Mouse (Mus musculus): ENCODE measurements around the gene Gm28308. TPM values are rescaled to one million over a fixed set of nuclear protein-coding genes. Genes with fewer than 3 reads are reported as not detected.

Gm28308 gene
- polyA plus RNA-seq, 1 experiment from 2014 or later, result not detected

GRCm38 (mm10) chr6:52221337-52221992 lies 8.3 kb upstream of the Gm28308 start, which contains the start of gene Hoxa7:
Gene Hoxa7 (minus strand): TSS chr6:52221854.
- ATAC-seq (ENCODE audit: low read depth), result 0 out of 2 replicates have a peak, but pooled peaks have one; percentile 10
- no peak within 1 kb of the TSS for H3K27ac ChIP-seq

GRCm38 (mm10) chr6:52220865-52221310 lies 7.7 kb upstream of the Gm28308 start:
- no peak for DNase-seq
- 7% methylated on average over 12 of the region's 12 CpGs for WGBS (ENCODE audit: insufficient replicate concordance)
- no peak for ATAC-seq (ENCODE audit: low read depth)

More at GRCm38 (mm10) chr6:52221337-52221992, 8.3 kb upstream of the Gm28308 start, which contains the start of gene Hoxa7:
- WGBS (ENCODE audit: insufficient replicate concordance), result 2% methylated on average over 46 of the region's 46 CpGs
- Histone ChIP-seq H3K4me1 (replicated peaks) (peaks cover 15% of the 10 kb centered on the region), H3K9ac (peak within 1 kb of the TSS; percentile 33; the same call in 1 of the 2 replicates), H3K9me3 (replicated peaks) (no peaks in the 10 kb centered on the region), H3K4me2 (peak within 1 kb of the TSS; percentile 70), H3K4me3 (replicated peaks) (peak within 1 kb of the TSS; percentile 52), H3K27me3 (peaks cover 100% of the 10 kb centered on the region), H3K36me3 (no peaks in the 10 kb centered on the region)
- DNase-seq, result peak; percentile 34

GRCm38 (mm10) chr6:52220003-52220864 lies 7.1 kb upstream of the Gm28308 start:
- Histone ChIP-seq H3K9me3 (replicated peaks) (no peaks in the 10 kb centered on the region), H3K4me2 (no peak overlapping the region), H3K4me3 (replicated peaks) (no peak overlapping the region), H3K27me3 (peaks cover 100% of the 10 kb centered on the region), H3K4me1 (replicated peaks) (peaks cover 15% of the 10 kb centered on the region), H3K27ac (no peak overlapping the region), H3K9ac (no peak overlapping the region), H3K36me3 (no peaks in the 10 kb centered on the region)
- no peak for ATAC-seq (ENCODE audit: low read depth)
- no peak for DNase-seq
- 24% methylated on average over 32 of the region's 32 CpGs for WGBS (ENCODE audit: insufficient replicate concordance)

More at GRCm38 (mm10) chr6:52220865-52221310, 7.7 kb upstream of the Gm28308 start:
- peak overlapping the region; percentile 52; the same call in 1 of the 2 replicates for H3K4me3 ChIP-seq (replicated peaks)
- H3K9me3 ChIP-seq (replicated peaks), result no peaks in the 10 kb centered on the region
- no peak overlapping the region for H3K27ac ChIP-seq
- H3K4me2 ChIP-seq, result peak overlapping the region; percentile 70
- H3K36me3 ChIP-seq, result no peaks in the 10 kb centered on the region
- H3K27me3 ChIP-seq, result peaks cover 100% of the 10 kb centered on the region
- H3K9ac ChIP-seq, result no peak overlapping the region
- peaks cover 15% of the 10 kb centered on the region for H3K4me1 ChIP-seq (replicated peaks)

GRCm38 (mm10) chr6:52219234-52219942 lies 6.2 kb upstream of the Gm28308 start:
- H3K9ac ChIP-seq, result no peak overlapping the region
- H3K4me3 ChIP-seq (replicated peaks), result no peak overlapping the region
- ATAC-seq (ENCODE audit: low read depth) (no peak), DNase-seq (no peak)
- no peak overlapping the region for H3K27ac ChIP-seq
- peaks cover 100% of the 10 kb centered on the region for H3K27me3 ChIP-seq
- H3K4me2 ChIP-seq, result no peak overlapping the region
- no peaks in the 10 kb centered on the region for H3K9me3 ChIP-seq (replicated peaks)
- WGBS (ENCODE audit: insufficient replicate concordance), result 37% methylated on average over 9 of the region's 9 CpGs
- H3K36me3 ChIP-seq, result no peaks in the 10 kb centered on the region
- peaks cover 15% of the 10 kb centered on the region for H3K4me1 ChIP-seq (replicated peaks)

DNA sequence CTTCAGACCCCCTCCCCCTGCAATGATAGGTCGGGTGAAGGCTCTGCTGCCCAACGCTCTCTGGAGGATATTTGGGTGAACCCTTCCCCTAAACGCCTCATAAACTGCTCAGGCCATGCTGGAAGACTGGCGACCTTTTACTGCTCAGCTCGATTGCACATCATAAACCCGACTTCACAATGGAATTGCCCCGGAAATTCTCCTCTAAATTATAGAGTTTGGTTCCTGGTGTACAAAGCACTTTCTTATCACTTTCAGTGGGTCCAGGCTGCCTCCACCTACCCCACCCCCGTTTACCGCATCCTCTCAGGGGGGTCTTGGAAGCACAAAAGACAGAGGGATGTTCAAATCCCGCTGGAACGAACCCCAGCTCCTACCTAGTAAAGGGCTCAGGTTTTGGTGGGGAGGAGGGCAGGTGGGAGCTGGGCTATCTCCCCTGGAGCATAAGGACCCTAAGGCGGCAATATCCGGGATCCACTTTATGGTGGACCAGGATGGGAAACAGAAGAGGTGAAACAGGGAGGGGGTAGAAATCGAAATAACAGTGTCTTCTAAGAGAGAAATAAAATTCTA lies 5.6 kb upstream of the Gm28308 start:
- Histone ChIP-seq H3K27ac (no peak overlapping the region), H3K9ac (no peak overlapping the region), H3K27me3 (peaks cover 100% of the 10 kb centered on the region), H3K9me3 (replicated peaks) (no peaks in the 10 kb centered on the region), H3K4me1 (replicated peaks) (peaks cover 15% of the 10 kb centered on the region), H3K4me2 (no peak overlapping the region), H3K4me3 (replicated peaks) (no peak overlapping the region), H3K36me3 (no peaks in the 10 kb centered on the region)
- ATAC-seq (ENCODE audit: low read depth) (no peak), DNase-seq (no peak)
- 19% methylated on average over 14 of the region's 14 CpGs for WGBS (ENCODE audit: insufficient replicate concordance)

GRCm38 (mm10) chr6:52217895-52218642 lies 4.9 kb upstream of the Gm28308 start:
- H3K27ac ChIP-seq, result no peak overlapping the region
- H3K4me2 ChIP-seq, result peak overlapping the region; percentile 46
- ATAC-seq (ENCODE audit: low read depth) (no peak), DNase-seq (no peak)
- WGBS (ENCODE audit: insufficient replicate concordance), result 11% methylated on average over 23 of the region's 23 CpGs
- H3K36me3 ChIP-seq, result no peaks in the 10 kb centered on the region
- H3K4me1 ChIP-seq (replicated peaks), result peaks cover 15% of the 10 kb centered on the region
- no peaks in the 10 kb centered on the region for H3K9me3 ChIP-seq (replicated peaks)
- H3K27me3 ChIP-seq, result peaks cover 100% of the 10 kb centered on the region
- no peak overlapping the region for H3K9ac ChIP-seq
- peak overlapping the region; percentile 37; the same call in 1 of the 2 replicates for H3K4me3 ChIP-seq (replicated peaks)

DNA sequence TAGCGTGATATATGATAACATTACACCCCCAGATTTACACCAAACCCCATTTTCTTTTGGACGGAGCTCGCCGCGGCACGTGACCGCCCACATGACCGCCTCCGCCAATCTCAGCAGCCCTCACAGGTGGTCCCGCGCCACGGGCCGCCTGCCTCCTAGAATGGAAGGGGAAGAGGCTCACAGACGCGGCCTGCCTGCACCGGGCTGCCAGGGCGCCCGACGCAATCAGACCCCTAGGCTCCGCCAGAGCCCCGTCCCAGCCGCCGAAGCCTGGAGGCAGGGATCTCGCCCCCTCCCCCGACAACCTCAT lies 4.3 kb upstream of the Gm28308 start:
- H3K9ac ChIP-seq, result no peak overlapping the region
- H3K9me3 ChIP-seq (replicated peaks), result no peaks in the 10 kb centered on the region
- H3K27ac ChIP-seq, result no peak overlapping the region
- peak overlapping the region; percentile 46 for H3K4me2 ChIP-seq
- H3K4me1 ChIP-seq (replicated peaks), result peaks cover 15% of the 10 kb centered on the region
- ATAC-seq (ENCODE audit: low read depth) (no peak), DNase-seq (no peak)
- H3K27me3 ChIP-seq, result peaks cover 100% of the 10 kb centered on the region
- H3K4me3 ChIP-seq (replicated peaks), result peak overlapping the region; percentile 37
- 2% methylated on average over 25 of the region's 25 CpGs for WGBS (ENCODE audit: insufficient replicate concordance)
- no peaks in the 10 kb centered on the region for H3K36me3 ChIP-seq

DNA sequence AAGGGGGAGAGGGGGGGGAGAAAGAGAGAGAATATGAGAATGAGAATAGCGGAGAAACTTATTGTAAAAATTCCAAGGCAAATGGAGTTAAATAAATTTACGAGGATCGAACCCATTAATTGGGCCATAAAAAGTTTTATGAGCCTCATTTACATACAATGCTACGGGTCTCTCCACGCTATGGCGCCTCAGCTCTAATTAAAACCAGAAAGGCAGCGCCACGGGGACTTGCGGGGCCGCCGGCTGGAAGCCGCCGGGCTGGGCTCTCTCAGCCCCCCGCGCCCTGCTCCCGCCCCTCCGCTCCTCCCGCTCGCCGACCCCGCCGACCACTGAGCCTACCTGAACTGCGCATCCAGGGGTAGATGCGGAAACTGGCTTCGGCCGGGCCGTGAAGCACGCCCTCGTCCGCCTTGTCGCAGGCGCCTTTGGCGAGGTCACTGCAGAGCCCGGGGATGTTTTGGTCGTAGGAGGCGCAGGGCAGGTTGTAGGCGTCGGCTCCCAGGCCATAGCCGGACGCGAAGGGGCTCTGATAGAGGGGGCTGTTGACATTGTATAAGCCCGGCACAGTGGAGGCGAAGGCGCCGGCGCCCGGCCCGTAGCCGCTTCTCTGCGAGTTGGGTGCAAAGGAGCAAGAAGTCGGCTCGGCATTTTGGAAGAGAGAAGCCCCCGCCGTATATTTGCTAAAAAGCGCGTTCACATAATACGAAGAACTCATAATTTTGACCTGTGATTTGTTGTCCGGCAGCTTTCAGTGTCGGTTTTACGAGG lies 3.7 kb upstream of the Gm28308 start:
- Histone ChIP-seq H3K27me3 (peaks cover 100% of the 10 kb centered on the region), H3K36me3 (no peaks in the 10 kb centered on the region), H3K9ac (no peak overlapping the region), H3K4me1 (replicated peaks) (peaks cover 16% of the 10 kb centered on the region), H3K4me2 (peak overlapping the region; percentile 46), H3K4me3 (replicated peaks) (peak overlapping the region; percentile 37), H3K9me3 (replicated peaks) (no peaks in the 10 kb centered on the region), H3K27ac (no peak overlapping the region)
- 1% methylated on average over 60 of the region's 60 CpGs for WGBS (ENCODE audit: insufficient replicate concordance)
- ATAC-seq (ENCODE audit: low read depth) (no peak), DNase-seq (no peak)

DNA sequence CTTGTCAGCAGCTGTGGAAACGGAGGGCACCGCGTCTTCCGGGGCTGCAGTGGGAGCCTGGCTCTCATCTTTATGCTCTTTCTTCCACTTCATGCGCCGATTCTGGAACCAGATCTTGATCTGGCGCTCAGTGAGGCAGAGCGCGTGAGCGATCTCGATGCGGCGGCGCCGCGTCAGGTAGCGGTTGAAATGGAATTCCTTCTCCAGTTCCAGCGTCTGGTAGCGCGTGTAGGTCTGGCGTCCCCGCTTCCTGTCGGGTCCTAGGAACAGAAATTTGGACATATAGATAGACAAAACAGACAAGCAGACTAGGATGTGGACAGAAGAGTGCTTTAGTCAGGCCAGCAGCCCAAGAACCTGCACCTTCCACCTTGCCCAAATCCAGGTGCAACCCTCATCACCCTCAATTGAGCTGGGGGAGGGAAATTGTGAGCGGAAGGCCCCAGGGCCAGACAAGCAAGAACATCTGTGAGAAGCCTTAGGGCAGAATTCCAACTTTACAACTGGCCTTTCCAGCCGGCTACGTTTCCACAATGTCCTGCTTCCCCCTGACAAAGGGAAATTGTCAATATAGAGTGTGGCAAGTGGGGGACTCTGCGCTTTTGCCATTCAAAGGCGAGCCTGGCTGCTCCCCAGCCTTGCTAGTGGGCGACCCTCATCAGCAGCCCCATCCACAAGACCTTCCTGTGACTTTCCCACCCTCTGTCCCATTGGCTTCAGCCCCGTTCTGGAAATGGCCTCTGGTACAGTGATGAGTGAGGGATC lies 2.8 kb upstream of the Gm28308 start:
- Histone ChIP-seq H3K27me3 (peaks cover 100% of the 10 kb centered on the region), H3K9ac (no peak overlapping the region), H3K36me3 (no peaks in the 10 kb centered on the region), H3K4me2 (no peak overlapping the region), H3K9me3 (replicated peaks) (no peaks in the 10 kb centered on the region), H3K27ac (no peak overlapping the region), H3K4me1 (replicated peaks) (peaks cover 15% of the 10 kb centered on the region), H3K4me3 (replicated peaks) (no peak overlapping the region)
- 2% methylated on average over 30 of the region's 30 CpGs for WGBS (ENCODE audit: insufficient replicate concordance)
- no peak for DNase-seq
- ATAC-seq (ENCODE audit: low read depth), result no peak

Data from liver, embryonic 13.5 days (tissue).